Mouse (Mus musculus): Measurements from ENCODE around the gene Tinagl1.

Gene Tinagl1

GRCm38 (mm10) chr4:130177536-130177935, 2.6 kb upstream of the Tinagl1 start:
- DNase-seq (ENCODE audit: low spot score in 2 of 2), result no peak

GRCm38 (mm10) chr4:130177087-130177486, 2.2 kb upstream of the Tinagl1 start:
- no peak for DNase-seq (ENCODE audit: low spot score in 2 of 2)

- DNase-seq (ENCODE audit: low spot score in 2 of 2), result no peak
These were observed 1.3 kb upstream of the Tinagl1 start for GRCm38 (mm10) chr4:130176156-130176720.

GRCm38 (mm10) chr4:130174335-130175031, 439 bp downstream of the Tinagl1 start:
- DNase-seq (ENCODE audit: low spot score in 2 of 2), result no peak

GRCm38 (mm10) chr4:130173911-130174311, 1.0 kb downstream of the Tinagl1 start:
- DNase-seq (ENCODE audit: low spot score in 2 of 2), result no peak

DNA sequence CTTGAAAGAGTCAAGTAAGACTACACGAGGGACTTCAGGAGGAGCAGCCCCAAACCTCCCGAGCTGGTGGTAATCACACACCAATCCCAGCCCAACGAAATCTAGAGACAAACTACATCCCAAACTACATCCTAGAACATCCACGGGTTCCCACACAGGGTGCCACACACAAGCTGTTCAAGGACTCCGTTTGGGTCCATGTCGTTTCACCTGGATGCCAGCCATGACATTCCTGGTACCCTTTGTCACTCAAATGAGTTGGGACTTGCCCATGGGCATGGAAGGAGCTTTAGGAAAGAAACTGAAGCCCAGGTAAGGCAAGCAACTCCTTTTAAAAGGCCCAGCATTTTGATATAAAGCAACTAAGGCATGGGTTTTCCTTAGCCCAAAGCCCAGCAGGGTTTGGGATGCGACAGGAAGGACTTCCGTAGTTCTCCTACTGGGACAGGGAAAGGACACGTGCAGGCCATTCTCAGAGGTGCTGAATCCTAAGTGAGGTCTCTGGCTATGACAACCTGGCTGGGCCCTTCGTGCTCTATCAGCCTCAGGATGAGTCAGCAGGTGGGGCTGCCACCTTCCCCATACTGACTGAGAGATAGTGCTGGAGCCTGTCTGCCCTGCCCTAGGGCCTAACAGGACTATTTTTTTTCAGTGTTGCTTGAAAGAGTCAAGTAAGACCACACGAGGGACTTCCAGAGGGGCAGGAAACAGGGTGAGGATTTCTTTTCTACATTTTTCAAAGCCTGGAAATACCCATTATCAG, 1.7 kb downstream of the Tinagl1 start:
- no peak for DNase-seq (ENCODE audit: low spot score in 2 of 2)

- no peak for DNase-seq (ENCODE audit: low spot score in 2 of 2)
These were observed 2.8 kb downstream of the Tinagl1 start for GRCm38 (mm10) chr4:130171951-130172765.

GRCm38 (mm10) chr4:130170362-130170761, 4.6 kb downstream of the Tinagl1 start:
- DNase-seq (ENCODE audit: low spot score in 2 of 2), result no peak

- DNase-seq (ENCODE audit: low spot score in 2 of 2), result no peak
These were observed 5.4 kb downstream of the Tinagl1 start for GRCm38 (mm10) chr4:130169411-130169971.

DNA sequence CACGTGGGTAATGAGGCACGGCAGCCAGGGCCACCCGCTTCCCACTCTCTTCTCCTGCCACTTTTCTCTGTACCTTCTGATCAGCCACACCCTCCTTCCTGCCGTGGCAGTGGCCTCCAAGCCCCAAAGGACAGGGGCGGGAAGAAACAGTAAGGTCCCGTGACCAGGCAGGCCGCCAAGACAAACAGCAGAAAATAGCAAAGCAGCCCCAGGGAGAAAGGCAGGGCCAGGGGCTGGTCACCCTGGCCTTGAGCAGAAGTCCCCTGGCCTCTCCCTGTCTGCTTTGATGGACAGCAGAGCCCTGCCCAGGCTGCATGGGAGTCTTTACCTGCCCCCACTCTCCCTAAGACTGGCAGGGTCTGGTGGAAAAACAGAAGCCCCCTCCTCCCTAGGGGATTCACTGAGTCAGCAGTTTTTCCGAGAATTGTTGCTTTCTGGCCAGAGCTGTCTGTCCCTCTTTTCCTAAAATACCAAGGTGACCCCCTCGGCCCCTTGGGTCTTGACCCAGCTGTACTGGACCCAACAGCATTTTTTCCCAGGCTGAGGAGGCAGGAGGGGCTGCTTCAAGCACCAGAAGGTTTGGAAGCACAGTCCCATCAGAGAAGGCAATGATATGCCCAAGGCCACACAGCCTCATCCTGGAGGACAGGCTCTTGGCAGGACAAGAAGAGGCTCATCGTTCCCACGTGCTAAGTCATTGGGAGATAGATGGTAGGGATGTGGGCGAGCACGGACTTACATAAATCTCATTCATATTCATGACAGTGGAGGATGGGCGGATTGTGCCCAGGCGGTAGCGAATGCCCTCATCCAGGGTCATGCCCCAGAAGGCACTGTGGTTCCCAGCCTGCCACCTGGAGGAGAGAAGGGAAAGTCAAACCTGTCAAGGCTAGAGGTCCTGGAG, 6.4 kb downstream of the Tinagl1 start:
- peak in 1 of 2 experiments; percentile 50 for DNase-seq (ENCODE audit: low spot score in 2 of 2)

GRCm38 (mm10) chr4:130167814-130168213, 7.1 kb downstream of the Tinagl1 start:
- DNase-seq (ENCODE audit: low spot score in 2 of 2), result no peak

- DNase-seq (ENCODE audit: low spot score in 2 of 2), result no peak
These were observed 7.6 kb downstream of the Tinagl1 start for GRCm38 (mm10) chr4:130167321-130167720.

DNA sequence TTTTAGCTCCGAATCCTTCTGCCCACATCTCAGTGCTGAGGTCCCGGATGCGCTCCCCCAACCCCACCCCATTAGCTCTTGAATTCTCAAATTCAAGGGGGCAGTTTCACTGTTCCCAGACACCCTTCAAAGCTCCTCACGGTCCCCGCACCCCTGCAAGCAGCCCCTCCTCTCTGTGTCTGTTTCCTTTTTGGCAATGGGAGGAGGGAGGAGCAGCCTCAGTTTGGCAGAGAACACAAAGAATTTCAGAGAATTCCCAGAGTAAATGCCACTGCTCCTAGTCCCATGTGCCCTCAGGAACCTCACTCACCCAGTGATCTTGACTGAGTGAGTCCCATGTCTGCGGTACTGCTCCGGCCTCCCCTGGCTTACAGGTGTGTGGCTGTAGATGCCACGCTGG, 8.3 kb downstream of the Tinagl1 start:
- DNase-seq (ENCODE audit: low spot score in 2 of 2), result no peak

DNA sequence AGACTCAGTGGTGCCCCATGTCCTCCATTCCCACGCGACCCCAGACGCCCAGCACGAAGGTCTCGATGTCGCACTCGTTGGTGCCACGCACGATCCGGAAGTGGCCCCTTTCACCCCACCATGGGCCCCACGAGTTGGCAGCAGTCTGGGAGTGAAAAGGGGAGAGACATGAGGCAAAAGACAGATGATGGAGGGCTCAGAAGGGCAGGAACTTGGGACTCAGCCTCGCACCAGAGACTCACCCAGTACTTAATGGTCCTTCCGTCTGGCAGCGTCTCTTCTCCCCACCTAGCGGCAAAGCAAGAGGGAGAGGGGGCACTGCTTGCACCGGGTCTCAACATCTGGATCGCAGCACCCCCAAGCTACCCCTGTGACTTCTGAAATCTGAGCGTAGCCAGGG, 8.9 kb downstream of the Tinagl1 start:
- no peak for DNase-seq (ENCODE audit: low spot score in 2 of 2)

DNA sequence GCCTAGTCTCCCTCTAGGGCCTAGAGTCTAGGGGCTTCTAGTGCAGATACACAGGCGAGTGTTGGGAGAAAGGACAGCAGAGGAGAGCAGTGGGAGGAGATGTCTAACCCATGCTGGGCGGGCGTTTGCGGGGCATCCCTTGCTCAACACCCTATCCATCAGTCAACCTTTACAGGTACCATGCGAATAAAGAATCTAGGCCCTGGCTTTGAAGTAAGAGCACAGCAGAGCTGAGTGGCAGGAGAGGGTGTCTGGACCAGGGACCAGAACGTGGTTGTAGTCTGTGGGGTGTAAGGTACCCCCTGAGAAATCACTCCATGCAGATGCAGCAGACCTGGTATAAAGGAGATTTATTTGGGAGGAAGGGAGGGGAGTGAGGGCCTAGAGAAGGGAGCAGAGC, 10.8 kb downstream of the Tinagl1 start:
- DNase-seq (ENCODE audit: low spot score in 2 of 2), result no peak

DNA sequence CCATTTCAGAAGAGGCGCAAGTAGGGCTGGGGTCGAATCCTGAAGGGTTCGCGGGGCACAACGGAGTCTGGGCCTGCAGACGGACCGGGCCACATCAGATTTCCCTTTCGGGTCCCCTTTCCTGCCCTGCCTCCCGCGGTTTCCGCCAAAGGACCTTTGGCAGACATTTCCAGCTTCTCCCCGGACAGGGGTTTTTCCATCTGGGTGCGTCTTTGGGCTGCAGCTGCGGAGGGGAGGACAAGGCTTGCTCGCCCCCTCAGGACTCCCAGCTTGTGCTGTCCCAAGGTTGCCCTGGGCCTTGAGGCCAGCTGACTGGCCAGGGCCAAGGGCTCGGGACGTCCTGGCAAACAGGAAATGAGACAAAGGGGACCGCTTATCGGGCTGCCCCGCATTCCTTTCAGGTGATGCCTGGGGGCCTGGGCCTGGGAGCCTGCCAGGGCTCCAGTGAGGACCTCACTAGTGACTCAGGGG, 11.5 kb downstream of the Tinagl1 start:
- DNase-seq (ENCODE audit: low spot score in 2 of 2), result no peak

DNA sequence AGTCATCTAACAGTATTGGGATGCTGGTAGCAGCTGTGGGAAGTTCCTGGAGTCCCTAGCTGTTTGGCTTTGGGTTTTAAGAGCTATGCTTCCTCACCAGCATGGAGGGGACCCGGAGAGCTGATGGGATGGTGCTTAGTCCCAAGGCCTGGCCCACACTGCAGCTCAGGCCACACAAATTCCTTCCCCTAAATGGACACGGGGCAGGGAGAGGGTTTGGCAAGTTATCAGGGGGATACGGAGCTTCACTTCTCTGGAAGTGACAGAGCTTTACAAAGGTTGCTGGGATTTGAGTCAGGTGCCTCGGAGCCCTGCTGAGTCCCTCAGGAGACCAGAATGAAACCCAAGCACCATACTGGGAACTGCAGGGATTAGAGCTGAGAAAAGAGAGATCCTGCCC, 13.6 kb downstream of the Tinagl1 start:
- no peak for DNase-seq (ENCODE audit: low spot score in 2 of 2)

- no peak for DNase-seq (ENCODE audit: low spot score in 2 of 2)
These were observed 18.0 kb downstream of the Tinagl1 start for GRCm38 (mm10) chr4:130156812-130157371.

- no peak for DNase-seq (ENCODE audit: low spot score in 2 of 2)
These were observed 20.7 kb downstream of the Tinagl1 start for GRCm38 (mm10) chr4:130154250-130154649.

GRCm38 (mm10) chr4:130148405-130148804, 26.5 kb downstream of the Tinagl1 start:
- DNase-seq (ENCODE audit: low spot score in 2 of 2), result no peak
